Mouse (Mus musculus) embryonic facial prominence, embryonic 14.5 days (tissue): ENCODE data around the gene Tmco4. TPM values are rescaled to one million over a fixed set of nuclear protein-coding genes. Genes with fewer than 3 reads are reported as not detected.
"Not testable (repeated sequence)": the region's sequence is repeated elsewhere in the genome, so short reads cannot be mapped to it uniquely, and the experiment has no call there.

Source experiments
- ATAC-seq: fragments of 200-750 bp; cut with Nextera tagmentation; 2 replicates; pipeline ENCODE4 v1.8.0; 2017; ENCODE audit warnings: low read depth, moderate number of reproducible peaks, moderate TSS enrichment
- DNase-seq: peaks from one replicate; pipeline ENCODE4 v3.0.0-alpha.2; 2015; ENCODE audit warnings: low spot score
- H3K27ac ChIP-seq: fragments of 300-500 bp; sonication (generic); replicated peaks from 2 replicates; pipeline ENCODE4 v1.5.1; 2014; ENCODE audit warnings: low read depth, mild to moderate bottlenecking, low read length, moderate library complexity
- H3K27me3 ChIP-seq: fragments of 300-500 bp; sonication (generic); replicated peaks from 2 replicates; pipeline ENCODE4 v1.6.1; 2014; ENCODE audit warnings: low read length; ENCODE audit not compliant: control insufficient read depth, insufficient read depth
- H3K36me3 ChIP-seq: fragments of 300-500 bp; sonication (generic); 2 replicates; pipeline ENCODE4 v1.6.1; 2014; ENCODE audit warnings: low read length, mixed read lengths; ENCODE audit not compliant: control insufficient read depth, insufficient read depth
- H3K4me1 ChIP-seq: fragments of 300-500 bp; sonication (generic); 2 replicates; pipeline ENCODE4 v1.6.1; 2014; ENCODE audit warnings: antibody characterized with exemption, low read length; ENCODE audit not compliant: control insufficient read depth, insufficient read depth
- H3K4me2 ChIP-seq: fragments of 300-500 bp; sonication (generic); 2 replicates; pipeline ENCODE4 v1.6.1; 2014; ENCODE audit warnings: low read depth, mild to moderate bottlenecking, low read length, moderate library complexity, mixed read lengths
- H3K4me3 ChIP-seq: fragments of 300-500 bp; sonication (generic); 2 replicates; pipeline ENCODE4 v1.5.1; 2014; ENCODE audit warnings: low read depth, mild to moderate bottlenecking, low read length
- H3K9ac ChIP-seq: fragments of 300-500 bp; sonication (generic); 2 replicates; pipeline ENCODE4 v1.6.1; 2014; ENCODE audit warnings: low read depth, mild to moderate bottlenecking, low read length, moderate library complexity, mixed read lengths
- H3K9me3 ChIP-seq: fragments of 300-500 bp; sonication (generic); 2 replicates; pipeline ENCODE4 v1.6.1; 2016; ENCODE audit warnings: low read length; ENCODE audit not compliant: control insufficient read depth
- WGBS: fragments of 180-500 bp; shearing (Covaris S2); extraction: QIAGEN DNeasy Blood & Tissue Kit; methylation state at CpG from one replicate; pipeline ENCODE4 v1.1.7; 2014; 5-methylcytosine and 5-hydroxymethylcytosine counted together
- polyA plus RNA-seq: library from polyadenylated mRNA; unstranded; fragments of >200 nt; fragmentation: Nextera tagmentation; extraction: Ambion mirVana; gene quantifications from 2 replicates; pipeline ENCODE4 v1.2.1, GENCODE M21; 2014

The Tmco4 gene
- polyA plus RNA-seq, 1 experiment from 2014 or later = 3.8 TPM

DNA sequence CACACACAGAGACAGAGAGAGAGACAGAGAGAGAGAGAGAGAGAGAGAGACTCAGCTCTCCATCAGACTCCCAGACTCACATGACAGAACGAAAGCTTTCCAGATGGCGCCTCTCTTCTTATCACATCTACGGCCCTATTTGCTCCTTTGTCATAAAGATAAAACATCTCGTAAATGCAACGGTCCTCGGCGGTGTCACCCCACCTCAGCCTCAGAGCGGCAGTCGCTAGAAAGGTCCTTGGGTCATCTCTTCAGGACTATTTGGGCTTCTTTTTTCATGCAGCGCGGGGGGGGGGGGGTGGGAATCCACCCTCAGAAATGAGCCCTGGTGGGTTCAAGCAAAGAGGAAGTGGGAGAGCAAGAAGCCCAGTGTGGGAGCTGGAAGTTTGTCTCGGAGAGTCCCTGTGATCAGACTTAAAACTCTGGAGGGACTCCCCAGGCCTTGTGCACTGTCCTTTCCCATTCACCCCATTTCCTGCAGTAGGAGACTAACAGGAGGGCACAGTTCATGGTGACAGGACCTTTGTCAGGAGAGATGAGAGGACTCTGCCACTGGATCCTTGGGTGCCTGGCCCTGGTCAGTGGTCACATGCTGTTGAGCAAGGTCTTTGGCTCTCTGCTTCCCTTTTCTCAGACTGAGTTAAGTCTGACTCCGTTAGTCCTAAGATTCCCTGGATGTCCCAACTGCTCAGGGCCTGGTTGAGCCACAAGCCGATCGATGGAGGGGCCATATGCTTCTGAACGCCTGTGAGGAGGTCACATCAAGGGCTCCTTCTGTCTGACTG, 3.7 kb upstream of the Tmco4 start:
- Histone ChIP-seq H3K36me3 (no peaks in the 10 kb centered on the region), H3K9ac (no peak overlapping the region), H3K4me2 (no peak overlapping the region), H3K27ac (no peak overlapping the region), H3K4me3 (no peak overlapping the region), H3K4me1 (peaks cover 8% of the 10 kb centered on the region; the same call in 1 of the 2 replicates), H3K27me3 (no peaks in the 10 kb centered on the region), H3K9me3 (no peaks in the 10 kb centered on the region)
- ATAC-seq (no peak), DNase-seq (no peak)
- WGBS = 88% methylated on average over 16 of the region's 16 CpGs

DNA sequence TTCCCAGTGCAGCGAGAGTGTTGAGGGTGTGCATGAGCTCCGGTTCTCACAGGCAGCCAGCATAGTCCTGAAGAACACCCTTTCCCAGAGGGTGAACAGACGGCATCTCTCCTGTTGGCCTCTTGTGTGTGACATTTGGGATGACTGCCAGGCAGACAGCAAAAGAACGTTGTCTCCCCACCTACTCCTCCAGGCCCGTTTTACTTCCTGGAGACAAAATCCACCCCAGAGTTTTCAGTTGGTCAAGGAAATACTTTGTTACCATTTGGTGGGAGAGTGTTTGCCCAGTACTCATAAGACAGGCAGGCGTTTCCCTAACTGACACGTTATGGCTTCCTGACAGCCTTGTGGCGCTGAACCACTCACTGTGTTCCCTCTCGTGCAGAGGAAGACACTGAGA, 3.0 kb upstream of the Tmco4 start:
- no peak overlapping the region for H3K4me2 ChIP-seq
- no peak for DNase-seq
- H3K36me3 ChIP-seq = no peaks in the 10 kb centered on the region
- no peaks in the 10 kb centered on the region for H3K27me3 ChIP-seq
- H3K4me3 ChIP-seq = no peak overlapping the region
- H3K27ac ChIP-seq = no peak overlapping the region
- H3K9me3 ChIP-seq = no peaks in the 10 kb centered on the region
- no peak overlapping the region for H3K9ac ChIP-seq
- peaks cover 8% of the 10 kb centered on the region; the same call in 1 of the 2 replicates for H3K4me1 ChIP-seq
- ATAC-seq = no peak
- 58% methylated on average over 9 of the region's 9 CpGs for WGBS

DNA sequence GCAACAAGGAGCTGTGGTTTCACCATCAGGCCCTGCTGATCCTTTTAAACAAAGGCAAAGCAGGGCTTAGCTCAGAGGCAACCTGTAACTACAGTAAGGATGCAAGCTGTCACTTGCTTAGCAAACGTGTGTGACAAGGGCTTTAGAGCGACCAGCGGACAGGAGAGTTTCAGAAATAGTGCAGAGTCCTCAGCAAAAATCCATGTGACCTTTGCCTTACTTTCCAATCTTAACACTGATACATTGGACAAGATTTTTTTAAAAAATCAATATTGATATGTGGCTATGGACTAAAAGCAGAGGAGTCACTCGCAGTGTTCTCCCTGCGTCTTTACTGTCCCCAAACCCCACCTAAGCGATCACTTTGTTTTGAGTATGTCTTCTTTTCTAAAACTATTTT, 1.3 kb upstream of the Tmco4 start:
- Histone ChIP-seq H3K4me2 (no peak overlapping the region), H3K9me3 (no peaks in the 10 kb centered on the region), H3K4me1 (peaks cover 8% of the 10 kb centered on the region; the same call in 1 of the 2 replicates), H3K36me3 (no peaks in the 10 kb centered on the region), H3K27ac (no peak overlapping the region), H3K9ac (no peak overlapping the region), H3K4me3 (no peak overlapping the region), H3K27me3 (no peaks in the 10 kb centered on the region)
- WGBS = 91% methylated on average over 6 of the region's 6 CpGs
- DNase-seq (no peak), ATAC-seq (no peak)

DNA sequence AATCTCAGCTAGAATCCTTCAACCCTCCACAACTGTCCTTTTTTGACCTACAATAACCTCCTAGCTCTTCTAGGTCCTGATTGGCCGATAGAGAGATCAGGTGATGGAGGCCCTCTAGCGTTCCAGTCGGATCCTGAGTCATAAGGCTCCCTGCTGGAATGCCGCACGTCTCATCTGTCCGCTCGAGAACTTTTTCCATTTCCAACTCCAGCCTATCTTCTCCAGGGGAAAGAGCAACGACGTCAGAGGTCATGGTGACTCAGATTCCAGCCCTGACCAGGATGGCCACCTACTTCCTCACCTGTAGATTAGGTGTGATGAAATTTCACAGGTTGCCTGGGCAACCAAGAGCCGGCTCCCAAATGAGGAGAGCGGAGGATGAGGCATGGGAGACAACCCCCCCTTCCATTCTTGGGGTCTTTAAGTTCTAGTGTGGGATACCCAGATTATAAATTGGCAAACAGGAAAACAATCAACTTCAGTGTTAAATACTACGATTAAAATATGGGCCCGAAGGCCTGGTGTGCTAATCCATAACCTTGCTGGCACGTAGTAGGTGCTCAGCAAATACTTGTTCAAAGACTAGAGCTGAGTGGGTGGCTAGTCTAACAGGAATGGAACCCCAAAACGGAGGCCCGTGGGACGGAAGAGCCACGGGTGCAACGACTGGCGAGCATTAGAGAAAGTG, 405 bp upstream of the Tmco4 start:
- Histone ChIP-seq H3K4me3 (peak overlapping the region; percentile 66), H3K4me2 (peak overlapping the region; percentile 98), H3K4me1 (peaks cover 8% of the 10 kb centered on the region; the same call in 1 of the 2 replicates), H3K27ac (peak overlapping the region; percentile 69), H3K36me3 (no peaks in the 10 kb centered on the region), H3K9me3 (no peaks in the 10 kb centered on the region), H3K27me3 (no peaks in the 10 kb centered on the region), H3K9ac (peak overlapping the region; percentile 85)
- peak; percentile 80 for DNase-seq
- peak; percentile 74 for ATAC-seq
- 18% methylated on average over 20 of the region's 20 CpGs for WGBS

DNA sequence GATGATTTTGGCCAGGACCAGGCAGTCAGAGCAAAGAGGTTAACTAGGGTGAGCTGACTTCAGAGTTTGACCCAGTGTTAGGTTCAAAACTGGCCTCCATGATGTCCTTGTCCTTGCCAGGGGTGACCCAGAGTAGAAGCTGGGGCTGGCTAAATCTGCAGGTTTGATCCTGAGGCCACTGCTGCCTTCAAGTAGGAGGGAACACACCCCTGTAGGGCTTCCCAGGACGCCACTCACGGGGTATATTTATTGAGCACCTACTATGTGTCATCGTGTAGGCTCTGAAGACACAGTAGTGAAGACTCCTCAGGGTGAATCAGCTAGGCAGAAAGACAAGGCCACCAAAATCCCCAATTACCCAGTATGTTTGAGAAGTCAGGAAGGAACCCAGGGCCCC, 1.0 kb downstream of the Tmco4 start:
- H3K4me3 ChIP-seq = peak overlapping the region; percentile 66
- ATAC-seq (no peak), DNase-seq (no peak)
- H3K9ac ChIP-seq = peak overlapping the region; percentile 85
- peaks cover 8% of the 10 kb centered on the region; the same call in 1 of the 2 replicates for H3K4me1 ChIP-seq
- peak overlapping the region; percentile 98 for H3K4me2 ChIP-seq
- no peaks in the 10 kb centered on the region for H3K36me3 ChIP-seq
- H3K9me3 ChIP-seq = no peaks in the 10 kb centered on the region
- no peaks in the 10 kb centered on the region for H3K27me3 ChIP-seq
- 44% methylated on average over 3 of the region's 3 CpGs for WGBS
- H3K27ac ChIP-seq = no peak overlapping the region

DNA sequence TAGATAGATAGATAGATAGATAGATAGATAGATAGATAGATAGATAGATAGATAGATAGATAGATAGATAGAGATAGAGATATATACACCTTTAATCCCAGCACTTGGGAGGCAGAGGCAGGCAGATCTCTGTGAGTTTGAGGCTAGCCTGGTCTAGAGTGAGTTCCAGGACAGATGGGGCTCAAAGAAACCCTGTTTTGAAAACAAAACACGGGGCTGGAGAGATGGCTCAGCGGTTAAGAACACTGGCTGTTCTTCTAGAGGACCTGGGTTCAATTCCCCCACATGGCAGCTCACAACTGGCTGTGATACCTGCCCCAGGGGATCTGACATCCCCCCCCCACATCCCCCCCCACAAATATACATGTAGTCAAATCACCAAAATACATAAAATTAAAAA, 1.9 kb downstream of the Tmco4 start:
- not testable (repeated sequence) for H3K9ac ChIP-seq, H3K4me3 ChIP-seq, H3K9me3 ChIP-seq, H3K4me1 ChIP-seq, DNase-seq, H3K27me3 ChIP-seq, H3K27ac ChIP-seq, H3K36me3 ChIP-seq, ATAC-seq, H3K4me2 ChIP-seq
- 67% methylated on average over 2 of the region's 2 CpGs for whole genome bisulfite sequencing

DNA sequence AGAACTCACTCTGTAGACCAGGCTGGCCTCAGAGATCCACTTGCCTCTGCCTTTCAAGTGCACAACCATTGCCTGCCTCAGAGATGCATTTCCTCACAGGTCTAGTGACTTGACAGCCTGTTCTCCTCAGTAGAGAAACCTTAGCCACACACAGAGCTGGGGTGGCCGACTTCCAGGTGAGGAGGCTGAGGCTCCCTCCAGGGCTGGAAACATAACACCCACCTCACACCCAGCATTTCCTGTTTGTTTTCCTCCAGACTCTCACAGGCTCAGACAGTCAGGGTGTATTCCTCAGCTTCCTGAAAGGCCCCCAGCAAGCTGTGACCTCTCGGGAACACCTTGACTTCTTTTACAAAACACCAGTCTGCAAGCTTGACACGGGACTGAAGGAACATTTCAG, 2.5 kb downstream of the Tmco4 start:
- no peak overlapping the region for H3K9ac ChIP-seq
- no peaks in the 10 kb centered on the region for H3K27me3 ChIP-seq
- WGBS = 35% methylated on average over 3 of the region's 3 CpGs
- no peak overlapping the region for H3K4me2 ChIP-seq
- peaks cover 8% of the 10 kb centered on the region; the same call in 1 of the 2 replicates for H3K4me1 ChIP-seq
- ATAC-seq (no peak), DNase-seq (peak; percentile 17)
- no peaks in the 10 kb centered on the region for H3K36me3 ChIP-seq
- no peak overlapping the region for H3K4me3 ChIP-seq
- no peak overlapping the region for H3K27ac ChIP-seq
- no peaks in the 10 kb centered on the region for H3K9me3 ChIP-seq

DNA sequence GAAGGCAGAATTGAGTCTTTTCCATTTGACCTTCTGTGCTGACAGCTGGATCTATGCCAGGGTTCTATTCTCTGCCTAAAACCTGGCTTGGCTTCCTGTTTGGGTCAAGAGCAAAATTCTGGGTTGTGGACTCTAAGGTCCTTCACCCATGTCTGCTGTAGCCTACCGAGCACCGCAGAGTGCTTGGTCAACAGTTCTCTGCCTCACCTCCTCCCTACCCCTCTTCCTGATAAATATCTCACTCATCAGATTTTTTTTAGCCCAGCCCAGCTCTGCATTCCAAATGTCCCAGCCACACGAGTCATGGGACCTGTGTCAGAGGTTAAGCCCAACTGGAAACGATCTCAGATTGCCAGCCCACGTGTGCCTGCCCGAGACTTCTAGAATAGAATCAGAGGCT, 3.4 kb downstream of the Tmco4 start:
- H3K4me3 ChIP-seq = no peak overlapping the region
- DNase-seq (no peak), ATAC-seq (no peak)
- no peak overlapping the region for H3K4me2 ChIP-seq
- H3K9me3 ChIP-seq = no peaks in the 10 kb centered on the region
- no peak overlapping the region for H3K27ac ChIP-seq
- peaks cover 8% of the 10 kb centered on the region; the same call in 1 of the 2 replicates for H3K4me1 ChIP-seq
- WGBS = 66% methylated on average over 6 of the region's 6 CpGs
- H3K36me3 ChIP-seq = no peaks in the 10 kb centered on the region
- H3K27me3 ChIP-seq = no peaks in the 10 kb centered on the region
- H3K9ac ChIP-seq = no peak overlapping the region
